Mouse (Mus musculus) small intestine, adult 2 months (tissue): ENCODE measurements around the gene Plod1.

Source experiments
- CTCF ChIP-seq: fragments of 200-500 bp; IDR thresholded peaks from 2 replicates; pipeline ENCODE4 v1.5.1; 2012; ENCODE audit warnings: low read depth, mild to moderate bottlenecking, control low read depth, inconsistent platforms, low read length, moderate library complexity, mixed read lengths; ENCODE audit not compliant: insufficient replicate concordance, insufficient read length; ENCODE audit errors: extremely low read depth
- POLR2A ChIP-seq: fragments of 200-500 bp; IDR thresholded peaks from 2 replicates; pipeline ENCODE4 v1.6.1; 2012; ENCODE audit warnings: low read depth, mild to moderate bottlenecking, control low read depth, inconsistent platforms, low read length, moderate library complexity

DNA sequence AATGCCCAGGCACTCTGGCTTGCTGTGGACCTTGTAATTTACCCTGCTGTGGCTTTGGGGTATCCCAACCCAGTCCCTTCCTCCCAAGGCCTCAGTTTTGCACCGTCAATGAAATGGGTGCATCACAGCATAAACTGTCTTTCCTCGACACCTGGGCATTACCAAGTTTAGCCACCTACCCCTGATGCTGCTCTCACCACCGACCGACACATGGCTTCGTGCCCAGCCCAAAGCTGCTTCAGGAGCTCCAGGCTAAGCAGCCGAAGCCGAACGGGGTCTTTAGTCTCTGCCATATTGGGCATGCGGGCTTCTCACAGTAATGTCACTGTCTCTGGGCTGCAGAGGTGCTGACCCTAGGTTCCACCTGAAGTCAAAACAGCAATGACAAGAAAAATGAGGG, 70.5 kb downstream of the Plod1 start:
- TF ChIP-seq POLR2A (no peak), CTCF (no peak)
